In the genomic region with DNA sequence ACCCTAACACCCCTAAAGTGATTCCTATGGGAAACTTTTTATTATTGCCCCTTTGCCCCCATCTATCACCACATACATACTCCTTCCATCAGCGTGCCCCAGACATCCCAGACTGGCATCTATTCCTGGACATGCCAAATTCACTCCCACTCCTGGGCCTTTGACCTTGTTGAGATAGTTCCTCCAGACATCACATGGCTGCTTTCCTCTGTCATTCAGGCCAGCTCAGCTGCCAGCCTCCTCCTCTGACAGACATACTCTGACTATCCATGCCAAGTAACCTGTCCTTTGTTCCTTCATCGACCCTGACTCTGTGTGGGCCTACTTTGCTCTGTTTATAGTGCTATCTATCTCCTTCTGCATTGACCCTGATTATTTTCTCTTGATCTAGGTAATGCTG, we compare ENCODE assay signal across 24 mouse cellular contexts. TPM values are rescaled to one million over a fixed set of nuclear protein-coding genes. Genes with fewer than 3 reads are reported as not detected.
DNase-seq lines count a peak whose midpoint lies in the region; ATAC-seq and TF ChIP-seq lines count a peak whose summit lies in the region.
"Had no signal": no experiment of that assay in that cellular context is flagged by ENCODE, and none has a peak within 500 bp of the region (broad histone marks: within the 10 kb centered on the region; RNA-seq: fewer than 3 reads in every experiment).

No protein-coding gene starts in this region.

- no peaks in the 10 kb centered on the region for H3K36me3 ChIP-seq in heart, embryonic 13.5 days
- no peaks in the 10 kb centered on the region for H3K36me3 ChIP-seq in myocyte (ENCODE audit: control insufficient read depth, insufficient read depth)
- H3K36me3 ChIP-seq: embryonic facial prominence, embryonic 15.5 days; limb, embryonic 12.5 days; liver, embryonic 13.5 days; midbrain, embryonic 13.5 days had no signal

- no peak overlapping the region for H3K4me3 ChIP-seq in heart, embryonic 13.5 days
- no peak overlapping the region for H3K4me3 ChIP-seq in myocyte
- H3K4me3 ChIP-seq: embryonic facial prominence, embryonic 15.5 days; layer of hippocampus, adult 2 months; limb, embryonic 12.5 days; liver, embryonic 13.5 days; midbrain, embryonic 13.5 days had no signal

- H3K27ac ChIP-seq in heart, embryonic 13.5 days (replicated peaks) = peak overlapping the region; percentile 54
- H3K27ac ChIP-seq: embryonic facial prominence, embryonic 15.5 days; hindbrain, embryonic 14.5 days; kidney, postnatal 0 days; layer of hippocampus, adult 2 months; limb, embryonic 12.5 days; liver, embryonic 13.5 days; midbrain, embryonic 13.5 days; stomach, postnatal 0 days had no signal

- DNase-seq in heart, adult 18-20 months = peak; percentile 47 to 67
- no peak for DNase-seq in heart, postnatal 25 days (ENCODE audit: low spot score)
- peak; percentile 41 for DNase-seq in heart, adult 8-10 months (ENCODE audit: low spot score)
- DNase-seq in frontal cortex, postnatal 14 days (ENCODE audit: low spot score in 2 of 2) = no peak
- no peak for DNase-seq in layer of hippocampus, postnatal 14 days (ENCODE audit: low spot score in 2 of 2)
- DNase-seq: cerebellum, adult 9-11 months; kidney, adult 2 months; liver, embryonic 13.5 days; lung, adult 2 months; lung, postnatal 14 days; right cerebral cortex, postnatal 14 days; thymus, adult 2 months had no signal

- WGBS in heart, embryonic 13.5 days = 49% methylated on average over 2 of the region's 2 CpGs

- peaks cover 16% of the 10 kb centered on the region for H3K4me1 ChIP-seq in heart, embryonic 13.5 days
- H3K4me1 ChIP-seq: embryonic facial prominence, embryonic 15.5 days; limb, embryonic 12.5 days had no signal

- no peak for ATAC-seq in heart, embryonic 13.5 days (ENCODE audit: extremely low read depth, insufficient number of reproducible peaks, low FRiP score, low TSS enrichment)
- ATAC-seq: activated CD4-positive, CD25-positive, alpha-beta regulatory T cell, adult 4 months; forebrain, embryonic 14.5 days; inflammation-experienced regulatory T-cells, adult 6 months; midbrain, embryonic 13.5 days had no signal

- intact Hi-C loops in heart, postnatal 25 days (cut with DNase I) = no loop called here

- H3K4me2 ChIP-seq in heart, embryonic 13.5 days = no peak overlapping the region
- peak overlapping the region; percentile 62 for H3K4me2 ChIP-seq in myocyte (ENCODE audit: low read depth)
- H3K4me2 ChIP-seq: embryonic facial prominence, embryonic 15.5 days; hindbrain, embryonic 14.5 days; limb, embryonic 12.5 days; liver, embryonic 13.5 days; midbrain, embryonic 13.5 days had no signal

- H3K27me3 ChIP-seq in heart, embryonic 13.5 days (replicated peaks) = no peaks in the 10 kb centered on the region
- no peaks in the 10 kb centered on the region for H3K27me3 ChIP-seq in myocyte (ENCODE audit: control insufficient read depth, insufficient read depth, insufficient read length)
- H3K27me3 ChIP-seq: embryonic facial prominence, embryonic 15.5 days; limb, embryonic 12.5 days; liver, embryonic 13.5 days; midbrain, embryonic 13.5 days had no signal

- H3ac ChIP-seq in myocyte (ENCODE audit: control insufficient read depth, insufficient read length) = no peak overlapping the region

- TF ChIP-seq POLR2A in myocyte (IDR thresholded peaks at IDR 0.05; ENCODE audit: insufficient read length, low read depth) = no peak

- H3K79me2 ChIP-seq in myocyte (ENCODE audit: control insufficient read depth, insufficient read depth) = no peaks in the 10 kb centered on the region

- H3K9me3 ChIP-seq in heart, embryonic 13.5 days = no peaks in the 10 kb centered on the region
- H3K9me3 ChIP-seq: embryonic facial prominence, embryonic 15.5 days; liver, embryonic 13.5 days; midbrain, embryonic 13.5 days had no signal

- no peak overlapping the region for H3K9ac ChIP-seq in heart, embryonic 13.5 days
- H3K9ac ChIP-seq: embryonic facial prominence, embryonic 15.5 days; hindbrain, embryonic 14.5 days; limb, embryonic 12.5 days; liver, embryonic 13.5 days; midbrain, embryonic 13.5 days had no signal

TF ChIP-seq in myocyte, 11 proteins besides CTCF, POLR2A, EP300 and RAD21:
- TF ChIP-seq MYOD1 (IDR thresholded peaks at IDR 0.05; ENCODE audit: control insufficient read depth in 1 of 3, insufficient read length in 2 of 3, low read depth in 2 of 3) (peak in 1 of 3 experiments; percentile 38), POLR2AphosphoS2 (IDR thresholded peaks at IDR 0.05; ENCODE audit: insufficient read length, low read depth) (no peak), CEBPB (IDR thresholded peaks at IDR 0.05; ENCODE audit: insufficient read depth, poor library complexity, severe bottlenecking) (no peak), USF1 (IDR thresholded peaks at IDR 0.05; ENCODE audit: low read depth) (no peak), TCF3 (IDR thresholded peaks at IDR 0.05; ENCODE audit: insufficient read length, low read depth) (no peak)

RNA-seq across cellular contexts. Expression of a gene that starts 6.6 kb away (rescaled TPM):
- 100 to 1,000 TPM; 252 to 254 TPM for total RNA-seq in heart, adult 18-20 months (2021)
- 100 to 1,000 TPM; 217 to 223 TPM for total RNA-seq in heart, postnatal 25 days (2021)
- total RNA-seq in heart, adult 8-10 months (2022) = 100 to 1,000 TPM; 237 to 283 (median 258) TPM
- 35.9 and 43.5 TPM in 2 replicates for polyA plus RNA-seq in heart, embryonic 13.5 days (2015; fragmentation: Nextera tagmentation; extraction: Ambion mirVana)
- 126 TPM for polyA plus RNA-seq in myocyte (2012; fragmentation: generic; extraction: Trizol)
- total RNA-seq in layer of hippocampus, postnatal 14 days (2021) = 100 to 1,000 TPM; 215 to 243 TPM

Comparison
In these comparisons a context has a peak if more than half of its experiments do, and no peak if none do; other contexts are left out.
1. DNase-seq: peak in heart, adult 18-20 months (2 of 2) and heart, adult 8-10 months (single experiment); none in heart, postnatal 25 days (single experiment), frontal cortex, postnatal 14 days (0 of 2) and layer of hippocampus, postnatal 14 days (0 of 2).